Mouse (Mus musculus) testis, adult 2 months (tissue): ENCODE measurements at regions not wholly inside any gene's neighbourhood (a gene's known extent, or its start where the extent isn't known, plus 50 kb on each side); places are given as distances from the start of the nearest gene placed in this dataset.

Experiments used
- CTCF ChIP-seq: fragments of 200-500 bp; IDR thresholded peaks from 2 replicates; pipeline ENCODE4 v1.5.1; 2012; ENCODE audit warnings: low read depth, mild to moderate bottlenecking, inconsistent platforms, low read length, moderate library complexity; ENCODE audit not compliant: control insufficient read depth, insufficient read depth, insufficient replicate concordance
- POLR2A ChIP-seq: fragments of 200-500 bp; IDR thresholded peaks from 2 replicates; pipeline ENCODE4 v1.6.1; 2012; ENCODE audit warnings: low read depth, mild to moderate bottlenecking, inconsistent platforms, low read length, moderate library complexity; ENCODE audit not compliant: control insufficient read depth

DNA sequence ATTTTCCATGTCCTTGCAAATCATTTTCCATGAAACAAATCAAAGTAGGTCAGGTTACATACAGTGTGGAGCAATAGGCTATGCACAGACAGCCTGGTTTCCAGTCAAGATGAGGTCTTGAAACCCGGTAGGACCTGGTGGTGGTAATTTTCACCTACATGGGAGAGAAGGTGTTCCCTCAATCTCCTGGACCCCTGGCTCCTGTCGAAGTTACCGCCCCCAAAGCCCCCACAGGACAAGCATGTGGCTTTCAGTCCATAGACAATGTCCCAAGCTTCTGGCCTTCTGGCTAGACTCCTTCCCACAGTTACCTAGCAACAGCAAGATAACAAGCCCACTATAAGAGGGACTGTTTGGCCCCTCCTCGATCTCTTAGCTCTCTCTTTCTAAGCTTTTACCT lies 600.7 kb upstream of the Fam84a start:
- TF ChIP-seq CTCF (no peak), POLR2A (no peak)
